Mouse (Mus musculus): ENCODE measurements at regions not wholly inside any gene's neighbourhood (a gene's known extent, or its start where the extent isn't known, plus 50 kb on each side); places are given as distances from the start of the nearest gene placed in this dataset.

- no peak for DNase-seq (ENCODE audit: low spot score)
Measured at GRCm38 (mm10) chr17:49149896-49150295, 217.7 kb downstream of the Lrfn2 start.

- peak; percentile 42 for DNase-seq (ENCODE audit: low spot score)
Measured at GRCm38 (mm10) chr17:49150971-49151422, 218.8 kb downstream of the Lrfn2 start.

DNA sequence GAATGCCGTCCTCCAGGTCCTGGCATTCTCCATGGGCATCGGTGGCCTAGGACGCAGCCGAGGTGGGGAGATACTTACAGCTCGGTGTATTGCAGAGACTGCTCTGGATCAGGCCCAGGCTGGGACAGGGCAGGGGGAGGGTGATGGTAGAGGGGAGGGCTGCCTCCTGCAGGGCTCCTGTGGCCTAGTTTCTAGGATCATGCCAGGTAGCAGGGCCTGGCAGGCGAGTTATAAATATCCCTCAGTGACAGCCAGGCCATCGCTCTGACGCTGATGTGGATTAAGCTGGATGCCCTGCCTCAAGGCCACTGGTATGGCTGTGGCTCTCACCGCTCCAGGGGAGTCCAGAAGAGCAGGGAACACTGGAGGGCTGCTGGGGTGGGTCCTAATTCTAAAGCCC lies 221.8 kb downstream of the Lrfn2 start:
- DNase-seq (ENCODE audit: low spot score), result no peak

- DNase-seq (ENCODE audit: low spot score), result no peak
Measured at GRCm38 (mm10) chr17:49155001-49155515, 222.9 kb downstream of the Lrfn2 start.

DNA sequence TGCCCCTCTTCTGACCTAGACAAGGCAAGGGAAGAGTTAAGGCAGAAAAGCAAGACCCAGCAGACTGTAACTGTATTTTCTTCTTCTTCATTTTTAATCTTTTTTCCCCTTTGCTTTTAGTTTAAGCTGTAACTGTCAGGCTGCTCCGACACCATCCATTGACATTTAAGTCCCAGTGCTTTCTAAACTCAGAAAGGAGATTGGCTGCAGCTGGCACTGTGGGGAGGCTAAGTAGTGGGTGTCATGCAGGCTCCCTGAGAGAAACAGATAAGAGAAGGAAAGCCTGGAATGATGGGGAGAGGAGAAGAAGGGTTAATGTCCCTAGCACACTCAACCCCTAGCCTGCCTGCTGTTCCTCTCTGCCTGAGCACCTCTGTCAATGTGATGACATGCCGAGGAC lies 225.4 kb downstream of the Lrfn2 start:
- peak; percentile 20 for DNase-seq (ENCODE audit: low spot score)

DNA sequence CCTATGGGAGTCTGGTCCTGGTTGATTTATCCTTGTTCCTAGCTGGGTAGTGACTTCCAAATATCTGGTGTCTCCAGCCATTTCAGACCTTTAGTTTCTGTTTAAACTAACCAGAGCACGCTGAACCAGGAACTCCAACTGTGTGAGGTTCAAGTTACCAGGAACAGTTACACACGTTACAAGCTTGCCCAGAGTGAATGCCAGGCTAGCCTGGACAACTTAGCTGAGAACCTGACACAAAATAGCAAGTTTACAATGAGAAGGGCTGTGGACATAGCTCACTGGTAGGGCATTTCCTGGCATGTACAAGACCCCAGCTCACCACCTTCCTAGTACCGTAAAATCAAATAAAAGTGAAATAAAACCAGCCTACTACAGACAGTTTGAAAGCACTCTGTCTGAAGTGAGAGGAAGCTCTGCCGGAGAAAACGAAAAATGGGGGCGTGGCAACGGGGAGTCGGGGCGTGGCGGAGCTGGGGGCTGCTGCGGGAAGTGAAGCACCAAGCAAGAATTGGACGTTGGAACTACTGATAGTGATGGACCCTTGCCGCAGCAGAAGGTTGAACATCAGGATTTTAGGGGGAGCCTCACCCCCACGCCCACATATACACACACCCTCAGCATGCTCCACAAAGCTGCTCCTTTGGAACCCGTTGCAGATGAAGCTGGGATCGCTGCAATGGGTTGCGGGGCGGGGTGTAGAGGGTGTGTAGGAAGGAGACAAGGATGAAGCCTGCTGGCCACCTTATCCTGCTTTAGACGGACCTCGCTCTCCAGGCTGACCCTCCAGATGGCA lies 239.3 kb downstream of the Lrfn2 start:
- no peak for DNase-seq (ENCODE audit: low spot score)

GRCm38 (mm10) chr17:49172052-49172799 lies 240.0 kb downstream of the Lrfn2 start:
- DNase-seq (ENCODE audit: low spot score), result peak; percentile 20

- DNase-seq (ENCODE audit: low spot score), result no peak
Measured at GRCm38 (mm10) chr17:49172800-49173150, 240.6 kb downstream of the Lrfn2 start.

DNA sequence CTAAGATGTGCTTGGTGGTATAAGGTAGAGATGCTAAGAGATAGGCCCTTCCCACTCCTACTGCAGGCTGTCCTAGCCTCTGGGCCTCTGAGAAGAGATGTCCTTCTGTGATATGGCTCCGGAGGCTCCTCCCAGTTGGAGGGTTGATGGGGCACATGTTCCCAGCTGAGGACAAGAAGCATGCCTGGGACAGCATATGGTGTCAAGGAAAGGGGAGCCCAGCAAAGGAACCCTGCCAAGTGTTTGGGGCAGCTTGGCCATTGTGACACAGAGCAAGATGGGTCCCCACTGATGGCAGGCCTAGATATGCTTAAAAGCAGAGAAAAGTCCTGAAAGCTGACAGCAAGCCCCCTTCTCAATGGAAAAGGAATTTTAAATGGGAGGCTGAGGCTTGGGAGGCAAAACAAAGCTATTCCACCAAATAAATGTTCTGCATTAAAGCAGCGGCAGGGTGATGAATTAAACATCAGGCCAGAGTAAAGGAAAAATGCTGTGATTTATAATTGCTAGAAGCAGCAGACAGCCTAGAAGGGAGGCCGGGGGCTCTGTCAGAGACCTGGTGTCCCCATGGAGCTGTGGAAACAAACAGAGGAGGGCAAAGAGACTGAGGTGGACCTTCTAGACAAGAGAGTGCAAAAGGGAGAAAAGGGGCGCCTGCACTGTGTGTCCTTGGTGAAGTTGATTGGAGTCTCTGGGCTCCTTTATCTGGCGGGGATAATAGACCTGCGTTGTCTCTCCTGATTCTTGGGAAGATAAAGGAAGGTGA lies 246.0 kb downstream of the Lrfn2 start:
- DNase-seq (ENCODE audit: low spot score), result no peak

GRCm38 (mm10) chr17:49182485-49182884 lies 245.7 kb upstream of the Mocs1 start:
- DNase-seq (ENCODE audit: low spot score), result peak; percentile 41

DNA sequence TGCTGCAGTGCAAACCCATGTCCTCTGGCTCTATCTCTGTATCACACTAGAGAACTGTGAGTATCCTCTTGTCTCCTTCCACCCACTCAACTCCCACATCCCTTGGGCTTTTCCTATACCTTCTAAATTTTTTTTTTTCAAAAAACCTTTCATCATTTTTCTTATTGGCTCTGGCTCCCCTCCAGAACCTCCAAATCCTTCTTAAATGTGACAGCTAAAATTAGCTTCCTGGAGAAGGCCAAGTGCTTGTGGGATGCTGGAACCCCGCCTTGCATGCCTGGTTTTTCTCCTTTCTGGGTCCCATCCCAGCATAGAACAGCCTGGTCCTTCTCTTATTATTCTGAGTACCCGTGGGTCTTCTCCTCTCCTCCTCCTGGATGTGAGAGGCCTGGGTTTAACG lies 244.2 kb upstream of the Mocs1 start:
- DNase-seq (ENCODE audit: low spot score), result peak; percentile 30

DNA sequence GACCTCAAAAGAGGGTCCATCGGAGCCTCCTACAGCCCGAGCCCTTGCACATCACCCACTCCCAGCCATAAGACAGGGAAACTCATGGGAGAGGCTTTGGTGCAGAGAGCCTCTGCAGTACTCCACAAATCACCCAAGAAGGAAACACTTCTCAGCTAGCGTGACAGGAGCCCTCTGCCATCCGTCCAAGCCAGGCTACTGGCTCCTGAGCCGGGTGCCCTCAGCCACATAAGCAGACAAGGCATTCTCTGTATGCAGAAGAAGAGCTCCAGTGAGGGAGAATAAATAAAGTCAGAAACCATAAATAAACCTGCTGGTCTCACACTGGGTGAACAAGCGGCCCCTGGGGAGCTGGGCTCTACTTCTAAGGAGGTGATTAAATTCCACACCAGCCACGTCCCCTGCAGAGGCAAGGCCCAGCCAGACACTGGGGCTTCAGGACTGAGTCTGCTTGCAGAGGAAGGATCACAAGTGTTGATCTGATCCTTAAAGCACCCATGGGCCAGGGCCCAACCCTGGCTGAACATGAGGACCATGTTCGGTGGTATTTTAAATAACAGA lies 243.0 kb upstream of the Mocs1 start:
- no peak for DNase-seq (ENCODE audit: low spot score)

- DNase-seq (ENCODE audit: low spot score), result peak; percentile 57
Measured at GRCm38 (mm10) chr17:49189765-49190164, 238.4 kb upstream of the Mocs1 start.

DNA sequence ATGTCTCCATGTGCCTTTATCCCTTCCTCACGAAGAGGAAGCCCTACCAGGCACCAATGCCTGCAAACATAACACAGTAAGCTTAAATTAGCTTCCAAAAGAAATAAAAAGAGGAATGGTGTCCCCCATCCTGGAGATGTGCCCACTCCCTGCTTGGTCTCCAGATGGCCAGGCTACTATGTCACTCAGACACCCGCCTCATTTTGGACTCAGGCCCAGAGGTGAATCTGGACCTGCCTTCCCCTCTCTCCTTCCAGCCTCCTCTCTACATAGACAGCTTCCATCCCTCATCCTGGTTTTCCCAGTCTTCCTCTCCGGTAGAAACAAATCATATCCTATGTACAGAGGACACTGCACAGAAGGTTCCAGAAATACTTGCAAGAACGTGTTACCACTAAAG lies 237.8 kb upstream of the Mocs1 start:
- no peak for DNase-seq (ENCODE audit: low spot score)

- no peak for DNase-seq (ENCODE audit: low spot score)
Measured at GRCm38 (mm10) chr17:49196046-49196684, 232.0 kb upstream of the Mocs1 start.

- no peak for DNase-seq (ENCODE audit: low spot score)
Measured at GRCm38 (mm10) chr17:49201495-49201894, 226.7 kb upstream of the Mocs1 start.

DNA sequence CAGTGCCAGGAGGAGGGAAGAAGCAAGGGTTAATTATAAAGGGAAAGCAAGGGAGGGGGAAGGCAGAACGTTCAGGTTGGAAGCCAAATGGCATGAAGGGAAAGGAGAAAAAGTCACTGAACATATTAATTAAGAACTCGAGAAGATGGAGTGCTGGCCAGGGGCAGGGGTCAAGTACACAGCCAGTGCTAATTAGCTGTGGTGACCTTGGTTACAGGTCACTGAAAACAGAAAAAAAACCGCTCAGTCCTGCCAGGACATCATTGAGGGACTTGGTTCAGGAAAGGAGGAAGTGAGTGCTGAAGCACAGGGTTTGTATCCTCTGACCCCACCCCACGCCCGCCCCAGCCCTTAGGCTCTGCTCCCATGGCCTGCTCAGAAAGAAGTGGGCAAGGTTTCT lies 223.1 kb upstream of the Mocs1 start:
- DNase-seq (ENCODE audit: low spot score), result no peak

DNA sequence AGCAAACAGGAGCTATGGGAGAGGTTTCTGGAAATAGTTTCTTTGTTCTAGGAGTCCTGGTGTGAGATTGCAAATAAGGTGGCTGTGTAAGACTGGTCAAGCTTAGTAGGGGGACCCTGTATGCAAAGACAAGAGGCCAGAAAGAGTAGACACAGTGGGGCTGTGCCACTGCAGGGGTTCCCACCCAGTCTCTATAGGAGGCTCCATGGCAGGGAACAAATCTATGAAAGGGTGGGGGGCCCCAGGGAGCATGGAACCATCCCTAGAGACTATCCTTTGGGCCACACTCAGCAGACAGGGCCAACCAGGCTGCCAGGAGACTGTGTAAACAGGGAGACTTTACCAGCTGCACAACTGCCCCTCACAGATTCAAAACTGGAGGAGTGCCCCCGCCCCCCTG lies 222.6 kb upstream of the Mocs1 start:
- DNase-seq (ENCODE audit: low spot score), result no peak

GRCm38 (mm10) chr17:49206708-49207107 lies 221.5 kb upstream of the Mocs1 start:
- peak; percentile 43 for DNase-seq (ENCODE audit: low spot score)

DNA sequence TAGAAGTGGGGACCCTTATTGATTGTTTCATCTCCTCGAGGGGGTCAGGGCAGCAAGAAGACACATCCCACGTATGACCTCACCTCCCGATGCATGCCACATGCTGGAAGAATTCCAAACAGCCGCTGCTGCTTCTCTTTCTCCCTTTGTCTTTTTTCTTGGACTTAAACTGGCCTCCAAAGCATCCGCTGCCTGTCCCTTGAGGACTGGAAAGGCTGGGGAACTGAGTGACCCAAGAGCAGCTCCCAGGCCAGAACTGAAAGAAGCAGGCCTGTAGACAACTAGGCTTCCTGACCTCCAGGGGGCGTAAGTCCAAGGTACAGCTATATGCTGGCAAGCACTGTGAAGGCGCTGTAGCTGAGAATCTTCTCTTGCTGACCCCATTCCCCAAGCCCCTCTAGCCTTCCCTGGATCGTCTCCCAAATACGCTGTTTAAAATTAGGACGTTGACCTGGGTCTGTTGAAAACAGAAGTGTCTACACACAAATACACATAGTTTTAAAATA lies 219.8 kb upstream of the Mocs1 start:
- DNase-seq (ENCODE audit: low spot score), result no peak

GRCm38 (mm10) chr17:49212918-49213317 lies 215.2 kb upstream of the Mocs1 start:
- no peak for DNase-seq (ENCODE audit: low spot score)

Measured in layer of hippocampus, adult 11-12 months (tissue).